Mouse (Mus musculus) midbrain, embryonic 15.5 days (tissue): ENCODE measurements around the gene Tceal1. TPM values are rescaled to one million over a fixed set of nuclear protein-coding genes. Genes with fewer than 3 reads are reported as not detected.

ENCODE experiments used
- ATAC-seq: fragments of 200-750 bp; cut with Nextera tagmentation; replicated peaks from 2 replicates; pipeline ENCODE4 v1.8.0; 2017; ENCODE audit warnings: moderate TSS enrichment
- H3K27ac ChIP-seq: fragments of 300-500 bp; sonication (generic); 2 replicates; pipeline ENCODE4 v1.5.1; 2015; ENCODE audit warnings: mild to moderate bottlenecking, inconsistent platforms
- H3K27me3 ChIP-seq: fragments of 300-500 bp; sonication (generic); replicated peaks from 2 replicates; pipeline ENCODE4 v1.6.1; 2015; ENCODE audit warnings: inconsistent platforms
- H3K36me3 ChIP-seq: fragments of 300-500 bp; sonication (generic); replicated peaks from 2 replicates; pipeline ENCODE4 v1.6.1; 2015; ENCODE audit warnings: inconsistent platforms
- H3K4me1 ChIP-seq: fragments of 300-500 bp; sonication (generic); 2 replicates; pipeline ENCODE4 v1.6.1; 2015; ENCODE audit warnings: inconsistent platforms
- H3K4me2 ChIP-seq: fragments of 300-500 bp; sonication (generic); 2 replicates; pipeline ENCODE4 v1.6.1; 2015; ENCODE audit warnings: inconsistent platforms, mild to moderate bottlenecking, moderate library complexity
- H3K4me3 ChIP-seq: fragments of 300-500 bp; sonication (generic); 2 replicates; pipeline ENCODE4 v1.5.1; 2015; ENCODE audit warnings: mild to moderate bottlenecking, inconsistent platforms
- H3K9ac ChIP-seq: fragments of 300-500 bp; sonication (generic); 2 replicates; pipeline ENCODE4 v1.6.1; 2015; ENCODE audit warnings: mild to moderate bottlenecking, inconsistent platforms
- H3K9me3 ChIP-seq: fragments of 300-500 bp; sonication (generic); 2 replicates; pipeline ENCODE4 v1.6.1; 2016; ENCODE audit warnings: inconsistent platforms
- WGBS: fragments of 180-500 bp; shearing (Covaris S2); methylation state at CpG from one replicate; pipeline ENCODE4 v1.1.7; 2015; ENCODE audit warnings: mixed read lengths; 5-methylcytosine and 5-hydroxymethylcytosine counted together
- polyA plus RNA-seq: library from polyadenylated mRNA; unstranded; fragments of >200 nt; fragmentation: Nextera tagmentation; extraction: Ambion mirVana; gene quantifications from 2 replicates; pipeline ENCODE4 v1.2.1, GENCODE M21; 2015

Gene Tceal1
- polyA plus RNA-seq, 1 experiment from 2014 or later = 21.3 TPM

GRCm38 (mm10) chrX:136732016-136732415 lies 24.2 kb downstream of the Tceal1 start:
- no peak overlapping the region for H3K4me3 ChIP-seq
- H3K27me3 ChIP-seq = no peaks in the 10 kb centered on the region
- ATAC-seq = no peak
- no peak overlapping the region for H3K27ac ChIP-seq
- H3K9me3 ChIP-seq = no peaks in the 10 kb centered on the region
- H3K36me3 ChIP-seq = peaks cover 4% of the 10 kb centered on the region; the same call in 1 of the 2 replicates
- 86% methylated on average over 4 of the region's 4 CpGs for WGBS
- no peak overlapping the region for H3K9ac ChIP-seq
- no peaks in the 10 kb centered on the region for H3K4me1 ChIP-seq
- H3K4me2 ChIP-seq = no peak overlapping the region

GRCm38 (mm10) chrX:136740087-136740790 lies 32.5 kb downstream of the Tceal1 start:
- H3K4me3 ChIP-seq = peak overlapping the region; percentile 54
- no peaks in the 10 kb centered on the region for H3K36me3 ChIP-seq
- peak overlapping the region; percentile 47; the same call in 1 of the 2 replicates for H3K9ac ChIP-seq
- H3K4me2 ChIP-seq = peak overlapping the region; percentile 52; the same call in 1 of the 2 replicates
- WGBS = 24% methylated on average over 15 of the region's 15 CpGs
- no peaks in the 10 kb centered on the region for H3K9me3 ChIP-seq
- no peaks in the 10 kb centered on the region for H3K27me3 ChIP-seq
- no peak for ATAC-seq
- H3K27ac ChIP-seq = peak overlapping the region; percentile 82
- H3K4me1 ChIP-seq = peaks cover 8% of the 10 kb centered on the region

GRCm38 (mm10) chrX:136740791-136741650 lies 33.2 kb downstream of the Tceal1 start:
- H3K36me3 ChIP-seq = no peaks in the 10 kb centered on the region
- peaks cover 8% of the 10 kb centered on the region for H3K4me1 ChIP-seq
- H3K9ac ChIP-seq = peak overlapping the region; percentile 47
- no peaks in the 10 kb centered on the region for H3K27me3 ChIP-seq
- H3K4me3 ChIP-seq = peak overlapping the region; percentile 54
- H3K9me3 ChIP-seq = no peaks in the 10 kb centered on the region
- H3K4me2 ChIP-seq = peak overlapping the region; percentile 52; the same call in 1 of the 2 replicates
- peak overlapping the region; percentile 93 for H3K27ac ChIP-seq
- peak; percentile 98 for ATAC-seq
- 23% methylated on average over 39 of the region's 39 CpGs for WGBS

GRCm38 (mm10) chrX:136741651-136742201 lies 33.9 kb downstream of the Tceal1 start:
- peak overlapping the region; percentile 48 for H3K9ac ChIP-seq
- H3K4me1 ChIP-seq = peaks cover 8% of the 10 kb centered on the region
- 37% methylated on average over 46 of the region's 46 CpGs for WGBS
- peak overlapping the region; percentile 50 for H3K4me2 ChIP-seq
- peak overlapping the region; percentile 52 for H3K4me3 ChIP-seq
- H3K36me3 ChIP-seq = no peaks in the 10 kb centered on the region
- no peaks in the 10 kb centered on the region for H3K9me3 ChIP-seq
- H3K27ac ChIP-seq = peak overlapping the region; percentile 93
- ATAC-seq = peak; percentile 87
- no peaks in the 10 kb centered on the region for H3K27me3 ChIP-seq

- Histone ChIP-seq H3K27me3 (no peaks in the 10 kb centered on the region), H3K36me3 (no peaks in the 10 kb centered on the region), H3K4me2 (peak overlapping the region; percentile 50), H3K9ac (peak overlapping the region; percentile 48; the same call in 1 of the 2 replicates), H3K27ac (peak overlapping the region; percentile 93), H3K4me1 (peaks cover 8% of the 10 kb centered on the region), H3K9me3 (no peaks in the 10 kb centered on the region), H3K4me3 (peak overlapping the region; percentile 52)
- ATAC-seq = no peak
- WGBS = 21% methylated on average over 10 of the region's 10 CpGs
These were observed 34.5 kb downstream of the Tceal1 start for GRCm38 (mm10) chrX:136742241-136742640.

GRCm38 (mm10) chrX:136742661-136743103 lies 34.9 kb downstream of the Tceal1 start:
- 32% methylated on average over 5 of the region's 5 CpGs for WGBS
- ATAC-seq = no peak
- 0 out of 2 replicates have a peak overlapping the region, but pooled peaks have one; percentile 48 for H3K9ac ChIP-seq

GRCm38 (mm10) chrX:136743459-136743858 lies 35.7 kb downstream of the Tceal1 start, which contains the start of gene Morf4l2:
TSS of gene Morf4l2 (minus strand) at chrX:136743690.
- peak within 1 kb of the TSS; percentile 50 for H3K4me2 ChIP-seq
- peak within 1 kb of the TSS; percentile 52 for H3K4me3 ChIP-seq
- H3K9me3 ChIP-seq = no peaks in the 10 kb centered on the region
- ATAC-seq = no peak
- no peaks in the 10 kb centered on the region for H3K27me3 ChIP-seq
- no peaks in the 10 kb centered on the region for H3K36me3 ChIP-seq
- H3K4me1 ChIP-seq = peaks cover 6% of the 10 kb centered on the region
- H3K27ac ChIP-seq = peak within 1 kb of the TSS; percentile 93
- 0 out of 2 replicates have a peak within 1 kb of the TSS, but pooled peaks have one; percentile 48 for H3K9ac ChIP-seq
- WGBS = 83% methylated on average over 12 of the region's 12 CpGs

More at GRCm38 (mm10) chrX:136742661-136743103, 34.9 kb downstream of the Tceal1 start:
- no peaks in the 10 kb centered on the region for H3K9me3 ChIP-seq
- no peaks in the 10 kb centered on the region for H3K36me3 ChIP-seq
- H3K4me3 ChIP-seq = peak overlapping the region; percentile 52
- no peaks in the 10 kb centered on the region for H3K27me3 ChIP-seq
- H3K4me2 ChIP-seq = peak overlapping the region; percentile 50
- peaks cover 8% of the 10 kb centered on the region for H3K4me1 ChIP-seq
- H3K27ac ChIP-seq = peak overlapping the region; percentile 93

- no peak overlapping the region for H3K27ac ChIP-seq
- no peaks in the 10 kb centered on the region for H3K27me3 ChIP-seq
- 82% methylated on average over 8 of the region's 8 CpGs for WGBS
- H3K9me3 ChIP-seq = no peaks in the 10 kb centered on the region
- no peak overlapping the region for H3K4me3 ChIP-seq
- no peak overlapping the region for H3K4me2 ChIP-seq
- no peak for ATAC-seq
- H3K36me3 ChIP-seq = no peaks in the 10 kb centered on the region
- no peaks in the 10 kb centered on the region for H3K4me1 ChIP-seq
- no peak overlapping the region for H3K9ac ChIP-seq
These were observed 36.9 kb downstream of the Tceal1 start for GRCm38 (mm10) chrX:136744663-136745062.

GRCm38 (mm10) chrX:136749329-136749728 lies 41.5 kb downstream of the Tceal1 start:
- no peak overlapping the region for H3K27ac ChIP-seq
- no peak overlapping the region for H3K9ac ChIP-seq
- no peak for ATAC-seq
- H3K4me1 ChIP-seq = no peaks in the 10 kb centered on the region
- WGBS = 90% methylated on average over 4 of the region's 4 CpGs
- no peak overlapping the region for H3K4me2 ChIP-seq
- no peak overlapping the region for H3K4me3 ChIP-seq
- H3K9me3 ChIP-seq = no peaks in the 10 kb centered on the region
- H3K36me3 ChIP-seq = no peaks in the 10 kb centered on the region
- no peaks in the 10 kb centered on the region for H3K27me3 ChIP-seq

GRCm38 (mm10) chrX:136755464-136755863 lies 47.7 kb downstream of the Tceal1 start:
- Histone ChIP-seq H3K27me3 (no peaks in the 10 kb centered on the region), H3K4me3 (no peak overlapping the region), H3K36me3 (no peaks in the 10 kb centered on the region), H3K9ac (no peak overlapping the region), H3K4me2 (no peak overlapping the region), H3K4me1 (no peaks in the 10 kb centered on the region), H3K9me3 (no peaks in the 10 kb centered on the region), H3K27ac (no peak overlapping the region)
- 94% methylated on average over 3 of the region's 3 CpGs for WGBS
- no peak for ATAC-seq
